Mouse (Mus musculus) 3134 (cell line): Measurements from ENCODE around the gene Dync1h1.
"Not testable (repeated sequence)": the region's sequence is repeated elsewhere in the genome, so short reads cannot be mapped to it uniquely, and the experiment has no call there.

Experiments
- DNase-seq: peaks from one replicate; pipeline ENCODE4 v3.0.0-alpha.2; 2011; ENCODE audit warnings: low spot score; ENCODE audit not compliant: insufficient read length; ENCODE audit errors: extremely low read depth

Gene Dync1h1

GRCm38 (mm10) chr12:110600225-110600991 is 844 bp upstream of the Dync1h1 start:
- no peak for DNase-seq

- no peak for DNase-seq
Observed at GRCm38 (mm10) chr12:110606161-110606560, 4.9 kb downstream of the Dync1h1 start.

- DNase-seq = no peak
Observed at GRCm38 (mm10) chr12:110606676-110607075, 5.4 kb downstream of the Dync1h1 start.

- DNase-seq = peak; percentile 62
Observed at GRCm38 (mm10) chr12:110608460-110609152, 7.4 kb downstream of the Dync1h1 start.

GRCm38 (mm10) chr12:110609153-110609497 is 7.9 kb downstream of the Dync1h1 start:
- no peak for DNase-seq

- DNase-seq = no peak
Observed at GRCm38 (mm10) chr12:110610713-110611112, 9.5 kb downstream of the Dync1h1 start.

- DNase-seq = no peak
Observed at GRCm38 (mm10) chr12:110630056-110630455, 28.8 kb downstream of the Dync1h1 start.

GRCm38 (mm10) chr12:110636293-110636692 is 35.0 kb downstream of the Dync1h1 start:
- no peak for DNase-seq

GRCm38 (mm10) chr12:110637507-110638114 is 36.4 kb downstream of the Dync1h1 start:
- DNase-seq = no peak

GRCm38 (mm10) chr12:110650241-110650641 is 49.0 kb downstream of the Dync1h1 start:
- DNase-seq = no peak

- DNase-seq = no peak
Observed at GRCm38 (mm10) chr12:110651464-110651863, 50.2 kb downstream of the Dync1h1 start.

- DNase-seq = no peak
Observed at GRCm38 (mm10) chr12:110661746-110662145, 60.5 kb downstream of the Dync1h1 start.

GRCm38 (mm10) chr12:110667466-110668077 is 66.3 kb downstream of the Dync1h1 start:
- no peak for DNase-seq

- no peak for DNase-seq
Observed at GRCm38 (mm10) chr12:110674243-110674642, 73.0 kb downstream of the Dync1h1 start.

- no peak for DNase-seq
Observed at GRCm38 (mm10) chr12:110681191-110681590, 79.9 kb downstream of the Dync1h1 start.

- DNase-seq = no peak
Observed at GRCm38 (mm10) chr12:110681878-110682277, 80.6 kb downstream of the Dync1h1 start.

GRCm38 (mm10) chr12:110682561-110683299 is 81.5 kb downstream of the Dync1h1 start, which contains the start of gene 1700001K19Rik:
1700001K19Rik (minus strand) TSS chr12:110682619.
- DNase-seq = no peak

- no peak for DNase-seq
Observed at GRCm38 (mm10) chr12:110683580-110683979, 82.3 kb downstream of the Dync1h1 start.

- peak; percentile 67 for DNase-seq
Observed at GRCm38 (mm10) chr12:110687894-110688734, 86.9 kb downstream of the Dync1h1 start.

GRCm38 (mm10) chr12:110688921-110689320 is 87.7 kb downstream of the Dync1h1 start:
- DNase-seq = not testable (repeated sequence)
